ENCODE assay signal across 18 mouse cellular contexts in genomic region chr2:32115851-32116268, GRCm38 (mm10). TPM values are rescaled to one million over a fixed set of nuclear protein-coding genes. Genes with fewer than 3 reads are reported as not detected.
DNase-seq lines count a peak whose midpoint lies in the region; ATAC-seq and TF ChIP-seq lines count a peak whose summit lies in the region.
"Had no signal": no experiment of that assay in that cellular context is flagged by ENCODE, and none has a peak within 500 bp of the region (broad histone marks: within the 10 kb centered on the region; RNA-seq: fewer than 3 reads in every experiment).

No protein-coding gene starts in this region.

- no peak for TF ChIP-seq CTCF in hindbrain, postnatal 0 days (IDR thresholded peaks at IDR 0.05; ENCODE audit: low read depth)

- intact Hi-C loops in heart, postnatal 36 days (cut with DNase I) = no loop called here

- H3K27me3 ChIP-seq in heart, embryonic 11.5 days (ENCODE audit: control insufficient read depth, insufficient read depth, low read length) = no peaks in the 10 kb centered on the region
- no peaks in the 10 kb centered on the region for H3K27me3 ChIP-seq in liver, embryonic 13.5 days
- H3K27me3 ChIP-seq in hindbrain, postnatal 0 days (ENCODE audit: insufficient read depth, low read length) = no peaks in the 10 kb centered on the region
- no peaks in the 10 kb centered on the region for H3K27me3 ChIP-seq in hindbrain, embryonic 16.5 days (replicated peaks; ENCODE audit: control insufficient read depth, insufficient read depth, low read length)
- H3K27me3 ChIP-seq: forebrain, embryonic 15.5 days; hindbrain, embryonic 15.5 days; kidney, embryonic 15.5 days had no signal

- peaks cover 2% of the 10 kb centered on the region; the same call in 1 of the 2 replicates for H3K4me1 ChIP-seq in heart, embryonic 11.5 days (ENCODE audit: control insufficient read depth, insufficient read depth, low read length)
- H3K4me1 ChIP-seq in liver, embryonic 13.5 days (replicated peaks) = peaks cover 65% of the 10 kb centered on the region
- H3K4me1 ChIP-seq in hindbrain, postnatal 0 days (ENCODE audit: insufficient read depth, low read length) = no peaks in the 10 kb centered on the region
- H3K4me1 ChIP-seq in hindbrain, embryonic 16.5 days (ENCODE audit: control insufficient read depth, insufficient read depth, low read depth, low read length) = no peaks in the 10 kb centered on the region
- H3K4me1 ChIP-seq: forebrain, embryonic 15.5 days; hindbrain, embryonic 15.5 days had no signal

- no peaks in the 10 kb centered on the region for H3K9me3 ChIP-seq in heart, embryonic 11.5 days (replicated peaks; ENCODE audit: control insufficient read depth, low read length)
- H3K9me3 ChIP-seq in liver, embryonic 13.5 days (replicated peaks) = peaks cover 9% of the 10 kb centered on the region; the same call in 1 of the 2 replicates
- H3K9me3 ChIP-seq in hindbrain, postnatal 0 days (ENCODE audit: low read length) = no peaks in the 10 kb centered on the region
- no peaks in the 10 kb centered on the region for H3K9me3 ChIP-seq in hindbrain, embryonic 16.5 days (ENCODE audit: control insufficient read depth, low read length)
- H3K9me3 ChIP-seq: forebrain, embryonic 15.5 days; hindbrain, embryonic 15.5 days; kidney, embryonic 15.5 days had no signal

- no peak overlapping the region; the same call in 1 of the 2 replicates for H3K4me2 ChIP-seq in heart, embryonic 11.5 days
- peak overlapping the region; percentile 53 for H3K4me2 ChIP-seq in liver, embryonic 13.5 days
- H3K4me2 ChIP-seq in hindbrain, postnatal 0 days (ENCODE audit: low read depth, low read length) = no peak overlapping the region
- H3K4me2 ChIP-seq in hindbrain, embryonic 16.5 days (ENCODE audit: low read length) = no peak overlapping the region
- H3K4me2 ChIP-seq: forebrain, embryonic 15.5 days; hindbrain, embryonic 15.5 days; kidney, embryonic 15.5 days; midbrain, embryonic 11.5 days had no signal

- H3K9ac ChIP-seq in heart, embryonic 11.5 days (ENCODE audit: low read depth, low read length) = no peak overlapping the region
- H3K9ac ChIP-seq in liver, embryonic 13.5 days = peak overlapping the region; percentile 63
- H3K9ac ChIP-seq in hindbrain, postnatal 0 days (replicated peaks; ENCODE audit: low read length) = no peak overlapping the region
- no peak overlapping the region for H3K9ac ChIP-seq in hindbrain, embryonic 16.5 days (ENCODE audit: low read depth, low read length)
- H3K9ac ChIP-seq: forebrain, embryonic 15.5 days; hindbrain, embryonic 15.5 days; kidney, embryonic 15.5 days had no signal

- no peaks in the 10 kb centered on the region for H3K36me3 ChIP-seq in heart, embryonic 11.5 days (ENCODE audit: control insufficient read depth, insufficient read depth, low read length)
- no peaks in the 10 kb centered on the region for H3K36me3 ChIP-seq in liver, embryonic 13.5 days
- peaks cover under 1% of the 10 kb centered on the region; the same call in 1 of the 2 replicates for H3K36me3 ChIP-seq in hindbrain, postnatal 0 days (ENCODE audit: insufficient read depth, low read length)
- H3K36me3 ChIP-seq in hindbrain, embryonic 16.5 days (ENCODE audit: control insufficient read depth, insufficient read depth, low read length) = no peaks in the 10 kb centered on the region; the same call in 1 of the 2 replicates
- H3K36me3 ChIP-seq: forebrain, embryonic 15.5 days; kidney, embryonic 15.5 days had no signal

- DNase-seq in heart, postnatal 36 days = no peak
- DNase-seq in liver, embryonic 13.5 days = peak; percentile 63
- no peak for DNase-seq in right cerebral cortex, postnatal 25 days
- no peak for DNase-seq in hindbrain, postnatal 0 days (ENCODE audit: low spot score)
- DNase-seq: cerebellum, adult 8-10 months; gastrocnemius, postnatal 36 days; retina, postnatal 1 day; thymus, postnatal 4 days had no signal

- 76% methylated on average over 4 of the region's 4 CpGs for WGBS in heart, embryonic 11.5 days (ENCODE audit: insufficient replicate concordance)
- WGBS in liver, embryonic 13.5 days (ENCODE audit: insufficient replicate concordance) = 17% methylated on average over 4 of the region's 4 CpGs
- WGBS in hindbrain, postnatal 0 days = 96% methylated on average over 4 of the region's 4 CpGs
- WGBS in hindbrain, embryonic 16.5 days = 97% methylated on average over 4 of the region's 4 CpGs

- peak; percentile 81 for ATAC-seq in heart, embryonic 11.5 days (replicated peaks; ENCODE audit: insufficient number of reproducible peaks, low FRiP score, low TSS enrichment)
- ATAC-seq in common myeloid progenitor, adult 5-6 weeks (replicated peaks; ENCODE audit: low read depth, poor library complexity, severe bottlenecking) = peak; percentile 63
- ATAC-seq in liver, embryonic 13.5 days (ENCODE audit: low read depth) = peak; percentile 91
- ATAC-seq in megakaryocyte progenitor cell, adult 5-6 weeks (replicated peaks; ENCODE audit: poor library complexity) = peak; percentile 65
- no peak for ATAC-seq in hindbrain, postnatal 0 days
- ATAC-seq in hindbrain, embryonic 16.5 days = no peak
- ATAC-seq: forebrain, embryonic 15.5 days; intestine, postnatal 0 days; lung, postnatal 0 days had no signal

- H3K4me3 ChIP-seq in heart, embryonic 11.5 days (ENCODE audit: low read depth, low read length) = no peak overlapping the region
- peak overlapping the region; percentile 11; the same call in 1 of the 2 replicates for H3K4me3 ChIP-seq in liver, embryonic 13.5 days (replicated peaks)
- no peak overlapping the region for H3K4me3 ChIP-seq in hindbrain, postnatal 0 days (ENCODE audit: low read length)
- no peak overlapping the region for H3K4me3 ChIP-seq in hindbrain, embryonic 16.5 days (ENCODE audit: low read length)
- H3K4me3 ChIP-seq: forebrain, embryonic 15.5 days; hindbrain, embryonic 15.5 days; kidney, embryonic 15.5 days had no signal

- peak overlapping the region; percentile 37; the same call in 1 of the 2 replicates for H3K27ac ChIP-seq in heart, embryonic 11.5 days (ENCODE audit: low read depth, low read length)
- H3K27ac ChIP-seq in liver, embryonic 13.5 days = peak overlapping the region; percentile 96
- H3K27ac ChIP-seq in hindbrain, postnatal 0 days = no peak overlapping the region
- H3K27ac ChIP-seq in hindbrain, embryonic 16.5 days (ENCODE audit: low read depth, low read length) = no peak overlapping the region
- H3K27ac ChIP-seq: forebrain, embryonic 15.5 days; hindbrain, embryonic 15.5 days; kidney, embryonic 15.5 days had no signal

RNA-seq across cellular contexts. Expression of gene Plpp7, which starts 20.5 kb away (rescaled TPM):
- 10.0 and 11.7 TPM in 2 replicates for polyA plus RNA-seq in heart, embryonic 11.5 days (2014; fragmentation: Nextera tagmentation; extraction: Ambion mirVana)
- total RNA-seq in heart, postnatal 36 days (2021) = 10 to 100 TPM; 24.7 to 32.1 TPM
- 1.1 and 4.4 TPM in 2 replicates for total RNA-seq in common myeloid progenitor, adult 5-6 weeks (2017)
- 2.0 and 2.2 TPM in 2 replicates for polyA plus RNA-seq in liver, embryonic 13.5 days (2015; fragmentation: Nextera tagmentation; extraction: Ambion mirVana)
- total RNA-seq in megakaryocyte progenitor cell, adult 5-6 weeks (2015) = 1.4 TPM in 2 replicates
- total RNA-seq in megakaryocyte progenitor cell, adult 5-6 weeks (2017) = 0.54 and 2.5 TPM in 2 replicates
- total RNA-seq in hindbrain, postnatal 0 days (2014; rRNA removed) = 39.2 and 50.5 TPM in 2 replicates
- polyA plus RNA-seq in hindbrain, postnatal 0 days (2015; fragmentation: Nextera tagmentation; extraction: Ambion mirVana) = 28.2 and 28.3 TPM in 2 replicates
- polyA plus RNA-seq in hindbrain, embryonic 16.5 days (2015; fragmentation: Nextera tagmentation; extraction: Ambion mirVana) = 31.1 and 33.2 TPM in 2 replicates

RNA-seq across cellular contexts. Expression of gene Fam78a, which starts 31.2 kb away (rescaled TPM):
- 43.1 and 43.7 TPM in 2 replicates for polyA plus RNA-seq in heart, embryonic 11.5 days (2014; fragmentation: Nextera tagmentation; extraction: Ambion mirVana)
- 10 to 100 TPM; 14.3 to 15.8 TPM for total RNA-seq in heart, postnatal 36 days (2021)
- total RNA-seq in common myeloid progenitor, adult 5-6 weeks (2017) = 14.2 and 17.5 TPM in 2 replicates
- polyA plus RNA-seq in liver, embryonic 13.5 days (2015; fragmentation: Nextera tagmentation; extraction: Ambion mirVana) = 10.6 and 13.0 TPM in 2 replicates
- 8.9 and 11.9 TPM in 2 replicates for total RNA-seq in megakaryocyte progenitor cell, adult 5-6 weeks (2015)
- 7.5 and 10.8 TPM in 2 replicates for total RNA-seq in megakaryocyte progenitor cell, adult 5-6 weeks (2017)
- 0.83 and 1.3 TPM in 2 replicates for total RNA-seq in hindbrain, postnatal 0 days (2014; rRNA removed)
- polyA plus RNA-seq in hindbrain, postnatal 0 days (2015; fragmentation: Nextera tagmentation; extraction: Ambion mirVana) = 0.21 and 0.39 TPM in 2 replicates
- 0.50 and 0.69 TPM in 2 replicates for polyA plus RNA-seq in hindbrain, embryonic 16.5 days (2015; fragmentation: Nextera tagmentation; extraction: Ambion mirVana)

RNA-seq across cellular contexts. Expression of gene Prrc2b, which starts 35.0 kb away (rescaled TPM):
- 39.3 and 40.6 TPM in 2 replicates for polyA plus RNA-seq in heart, embryonic 11.5 days (2014; fragmentation: Nextera tagmentation; extraction: Ambion mirVana)
- 10 to 100 TPM; 75.5 to 80.0 TPM for total RNA-seq in heart, postnatal 36 days (2021)
- total RNA-seq in common myeloid progenitor, adult 5-6 weeks (2017) = 20.7 and 34.7 TPM in 2 replicates
- 6.8 and 7.7 TPM in 2 replicates for polyA plus RNA-seq in liver, embryonic 13.5 days (2015; fragmentation: Nextera tagmentation; extraction: Ambion mirVana)
- total RNA-seq in megakaryocyte progenitor cell, adult 5-6 weeks (2015) = 37.5 and 37.8 TPM in 2 replicates
- 16.6 and 18.2 TPM in 2 replicates for total RNA-seq in megakaryocyte progenitor cell, adult 5-6 weeks (2017)
- total RNA-seq in hindbrain, postnatal 0 days (2014; rRNA removed) = 188 and 206 TPM in 2 replicates
- 44.8 and 55.9 TPM in 2 replicates for polyA plus RNA-seq in hindbrain, postnatal 0 days (2015; fragmentation: Nextera tagmentation; extraction: Ambion mirVana)
- polyA plus RNA-seq in hindbrain, embryonic 16.5 days (2015; fragmentation: Nextera tagmentation; extraction: Ambion mirVana) = 49.7 and 66.2 TPM in 2 replicates

Comparison
In these comparisons a context has a peak if more than half of its experiments do, and no peak if none do; other contexts are left out.
1. ATAC-seq: peak in heart, embryonic 11.5 days (single experiment), common myeloid progenitor, adult 5-6 weeks (single experiment), liver, embryonic 13.5 days (single experiment) and megakaryocyte progenitor cell, adult 5-6 weeks (single experiment); none in hindbrain, postnatal 0 days (single experiment) and hindbrain, embryonic 16.5 days (single experiment).
2. H3K27ac ChIP-seq: peak in heart, embryonic 11.5 days (single experiment) and liver, embryonic 13.5 days (single experiment); none in hindbrain, postnatal 0 days (single experiment) and hindbrain, embryonic 16.5 days (single experiment).